Mouse (Mus musculus) kidney, adult 2 months (tissue): ENCODE data around the gene Nt5c2.

Experiments
- CTCF ChIP-seq: fragments of 200-500 bp; conservative IDR thresholded peaks from 2 replicates; pipeline ENCODE4 v1.5.1; 2011; ENCODE audit warnings: low read depth, mild to moderate bottlenecking, control low read depth, low read length, moderate library complexity, mixed read lengths; ENCODE audit not compliant: insufficient read depth, insufficient read length
- POLR2A ChIP-seq: fragments of 200-500 bp; IDR thresholded peaks from one replicate; pipeline ENCODE4 v1.6.1; 2011; ENCODE audit warnings: low read depth, low read length, control low read depth

DNA sequence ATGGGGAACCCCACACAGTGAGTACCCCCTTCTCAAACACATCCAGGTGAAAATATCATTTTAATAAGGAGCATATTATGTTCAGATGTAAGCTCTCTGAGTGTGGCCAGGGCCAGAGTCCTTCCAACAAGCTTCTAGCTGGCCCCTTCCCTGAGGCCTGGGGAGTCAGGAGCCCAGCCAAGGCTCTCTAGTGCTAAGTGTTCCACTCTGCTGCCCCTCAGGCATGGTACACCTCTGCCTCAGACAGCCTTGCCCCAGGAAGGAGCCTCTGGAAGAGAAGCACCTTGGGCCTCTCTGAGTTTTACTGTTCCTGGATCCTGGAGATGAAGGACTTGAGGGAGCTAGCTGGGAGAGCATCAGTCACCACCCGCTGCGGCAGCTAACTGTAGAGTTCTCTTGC is 135.1 kb downstream of the Nt5c2 start:
- no peak for TF ChIP-seq POLR2A
- no peak for TF ChIP-seq CTCF
